Mouse (Mus musculus) liver, postnatal 0 days (tissue): ENCODE data around the gene Gse1. TPM values are rescaled to one million over a fixed set of nuclear protein-coding genes. Genes with fewer than 3 reads are reported as not detected.

Experiments used
- ATAC-seq: fragments of 200-750 bp; cut with Nextera tagmentation; 2 replicates; pipeline ENCODE4 v1.8.0; 2017; ENCODE audit warnings: mild to moderate bottlenecking, moderate library complexity
- DNase-seq: peaks from one replicate; pipeline ENCODE4 v3.0.0-alpha.2; 2016
- H3K27ac ChIP-seq: fragments of 300-500 bp; sonication (generic); 2 replicates; pipeline ENCODE4 v1.5.1; 2014; ENCODE audit warnings: antibody characterized with exemption, moderate library complexity, mild to moderate bottlenecking, low read depth
- H3K27me3 ChIP-seq: fragments of 300-500 bp; sonication (generic); 2 replicates; pipeline ENCODE4 v1.6.1; 2014; ENCODE audit warnings: low read length, control low read depth, mixed read lengths; ENCODE audit not compliant: insufficient read depth
- H3K36me3 ChIP-seq: fragments of 300-500 bp; sonication (generic); replicated peaks from 2 replicates; pipeline ENCODE4 v1.6.1; 2014; ENCODE audit warnings: mild to moderate bottlenecking, control low read depth, low read length, moderate library complexity, mixed read lengths; ENCODE audit not compliant: insufficient read depth
- H3K4me1 ChIP-seq: fragments of 300-500 bp; sonication (generic); 2 replicates; pipeline ENCODE4 v1.6.1; 2014; ENCODE audit warnings: antibody characterized with exemption, mild to moderate bottlenecking, control low read depth; ENCODE audit not compliant: insufficient read depth
- H3K4me2 ChIP-seq: fragments of 300-500 bp; sonication (generic); 2 replicates; pipeline ENCODE4 v1.6.1; 2014; ENCODE audit warnings: low read depth, mild to moderate bottlenecking, low read length, moderate library complexity, mixed read lengths
- H3K4me3 ChIP-seq: fragments of 300-500 bp; sonication (generic); 2 replicates; pipeline ENCODE4 v1.5.1; 2014; ENCODE audit warnings: low read depth, low read length
- H3K9ac ChIP-seq: fragments of 300-500 bp; sonication (generic); replicated peaks from 2 replicates; pipeline ENCODE4 v1.6.1; 2014; ENCODE audit warnings: mild to moderate bottlenecking, moderate library complexity
- H3K9me3 ChIP-seq: fragments of 300-500 bp; sonication (generic); 2 replicates; pipeline ENCODE4 v1.6.1; 2016; ENCODE audit warnings: mild to moderate bottlenecking, control low read depth, low read length, mixed read lengths
- CTCF ChIP-seq: sonication (generic); IDR thresholded peaks from 2 replicates; pipeline ENCODE4 v1.5.1; 2016; ENCODE audit warnings: antibody characterized with exemption, low read depth
- EP300 ChIP-seq: IDR thresholded peaks from 2 replicates; pipeline ENCODE4 v1.6.1; 2016; ENCODE audit warnings: antibody characterized with exemption, low read depth, mild to moderate bottlenecking
- WGBS: fragments of 180-500 bp; shearing (Covaris S2); extraction: QIAGEN DNeasy Blood & Tissue Kit; methylation state at CpG from one replicate; pipeline ENCODE4 v1.1.7; 2014; ENCODE audit not compliant: insufficient replicate concordance; 5-methylcytosine and 5-hydroxymethylcytosine counted together
- polyA plus RNA-seq: library from polyadenylated mRNA; unstranded; fragments of >200 nt; fragmentation: Nextera tagmentation; extraction: Ambion mirVana; gene quantifications from 2 replicates; pipeline ENCODE4 v1.2.1, GENCODE M21; 2015

The Gse1 gene
- polyA plus RNA-seq, 1 experiment from 2014 or later, result 7.7 TPM

- DNase-seq (peak; percentile 83), ATAC-seq (peak; percentile 57)
- peaks cover 45% of the 10 kb centered on the region for H3K4me1 ChIP-seq
- H3K27ac ChIP-seq, result peak overlapping the region; percentile 96
- H3K9ac ChIP-seq, result peak overlapping the region; percentile 90
- peak overlapping the region; percentile 93 for H3K4me2 ChIP-seq
- H3K4me3 ChIP-seq, result peak overlapping the region; percentile 89
- H3K36me3 ChIP-seq, result no peaks in the 10 kb centered on the region
- H3K9me3 ChIP-seq, result no peaks in the 10 kb centered on the region
- peak; percentile 41; the same call in 1 of the 2 replicates for TF ChIP-seq CTCF
- peak; percentile 95 for TF ChIP-seq EP300
- under 1% methylated on average over 49 of the region's 50 CpGs for WGBS
- H3K27me3 ChIP-seq, result no peaks in the 10 kb centered on the region
Observed at GRCm38 (mm10) chr8:120486477-120487376, 258.5 kb downstream of the Gse1 start.

GRCm38 (mm10) chr8:120487377-120487728 is 259.1 kb downstream of the Gse1 start:
- H3K9me3 ChIP-seq, result no peaks in the 10 kb centered on the region
- H3K9ac ChIP-seq, result peak overlapping the region; percentile 90
- DNase-seq, result no peak
- H3K4me3 ChIP-seq, result peak overlapping the region; percentile 89
- H3K36me3 ChIP-seq, result no peaks in the 10 kb centered on the region
- peaks cover 48% of the 10 kb centered on the region for H3K4me1 ChIP-seq
- no peak for TF ChIP-seq EP300
- TF ChIP-seq CTCF, result no peak
- peak overlapping the region; percentile 93 for H3K4me2 ChIP-seq
- ATAC-seq, result peak; percentile 40
- WGBS, result under 1% methylated on average over 34 of the region's 34 CpGs
- no peaks in the 10 kb centered on the region for H3K27me3 ChIP-seq
- peak overlapping the region; percentile 96 for H3K27ac ChIP-seq

- Histone ChIP-seq H3K4me1 (peaks cover 54% of the 10 kb centered on the region), H3K36me3 (no peaks in the 10 kb centered on the region), H3K27me3 (no peaks in the 10 kb centered on the region), H3K27ac (peak overlapping the region; percentile 96), H3K4me3 (peak overlapping the region; percentile 89), H3K4me2 (peak overlapping the region; percentile 93), H3K9me3 (no peaks in the 10 kb centered on the region), H3K9ac (peak overlapping the region; percentile 90)
- 1% methylated on average over 46 of the region's 55 CpGs for WGBS
- DNase-seq (peak; percentile 80), ATAC-seq (peak; percentile 39)
- TF ChIP-seq EP300 (no peak), CTCF (no peak)
Observed at GRCm38 (mm10) chr8:120487729-120488510, 259.7 kb downstream of the Gse1 start.

- no peak for DNase-seq
- H3K4me3 ChIP-seq, result peak overlapping the region; percentile 89
- WGBS, result under 1% methylated on average over 25 of the region's 25 CpGs
Observed at GRCm38 (mm10) chr8:120488636-120489131, 260.4 kb downstream of the Gse1 start.

GRCm38 (mm10) chr8:120489142-120489754 is 261.0 kb downstream of the Gse1 start:
- peak overlapping the region; percentile 93 for H3K4me2 ChIP-seq
- no peaks in the 10 kb centered on the region for H3K27me3 ChIP-seq
- H3K9me3 ChIP-seq, result no peaks in the 10 kb centered on the region
- H3K4me3 ChIP-seq, result peak overlapping the region; percentile 89
- no peaks in the 10 kb centered on the region for H3K36me3 ChIP-seq
- WGBS, result 1% methylated on average over 73 of the region's 73 CpGs
- peaks cover 65% of the 10 kb centered on the region for H3K4me1 ChIP-seq
- H3K9ac ChIP-seq, result peak overlapping the region; percentile 90
- H3K27ac ChIP-seq, result peak overlapping the region; percentile 96
- ATAC-seq (no peak), DNase-seq (peak; percentile 77)
- TF ChIP-seq CTCF, result no peak
- no peak for TF ChIP-seq EP300

More at GRCm38 (mm10) chr8:120488636-120489131, 260.4 kb downstream of the Gse1 start:
- H3K4me1 ChIP-seq, result peaks cover 62% of the 10 kb centered on the region
- peak overlapping the region; percentile 93 for H3K4me2 ChIP-seq
- H3K9ac ChIP-seq, result peak overlapping the region; percentile 90
- H3K27me3 ChIP-seq, result no peaks in the 10 kb centered on the region
- no peak for TF ChIP-seq EP300
- no peak for TF ChIP-seq CTCF
- ATAC-seq, result no peak
- H3K36me3 ChIP-seq, result no peaks in the 10 kb centered on the region
- H3K9me3 ChIP-seq, result no peaks in the 10 kb centered on the region
- peak overlapping the region; percentile 96 for H3K27ac ChIP-seq
